Mouse (Mus musculus) cerebellum, adult 11-12 months (tissue): ENCODE measurements around the gene Atg16l2.

Experiments
- DNase-seq: peaks from one replicate; pipeline ENCODE4 v3.0.0; 2022

Atg16l2 gene

GRCm38 (mm10) chr7:101301881-101302456 lies at the start of gene Atg16l2:
Atg16l2 (minus strand) TSS chr7:101302251.
- peak; percentile 98 for DNase-seq

- DNase-seq, result peak; percentile 60
These were observed 47.8 kb upstream of the Atg16l2 start for GRCm38 (mm10) chr7:101349861-101350260.

GRCm38 (mm10) chr7:101348312-101348711 lies 46.3 kb upstream of the Atg16l2 start:
- no peak for DNase-seq

- no peak for DNase-seq
These were observed 45.8 kb upstream of the Atg16l2 start, which contains the start of gene Arap1 for GRCm38 (mm10) chr7:101347767-101348270. Arap1 (plus strand) TSS chr7:101348067.

- no peak for DNase-seq
These were observed 44.9 kb upstream of the Atg16l2 start for GRCm38 (mm10) chr7:101346991-101347390.

GRCm38 (mm10) chr7:101344892-101345291 lies 42.8 kb upstream of the Atg16l2 start:
- DNase-seq, result peak; percentile 2

- DNase-seq, result no peak
These were observed 41.1 kb upstream of the Atg16l2 start for GRCm38 (mm10) chr7:101343135-101343534.

GRCm38 (mm10) chr7:101341405-101341804 lies 39.4 kb upstream of the Atg16l2 start:
- no peak for DNase-seq

GRCm38 (mm10) chr7:101337401-101337800 lies 35.4 kb upstream of the Atg16l2 start:
- DNase-seq, result peak; percentile 78

- DNase-seq, result no peak
These were observed 34.6 kb upstream of the Atg16l2 start for GRCm38 (mm10) chr7:101336686-101337085.

GRCm38 (mm10) chr7:101335228-101335627 lies 33.2 kb upstream of the Atg16l2 start:
- peak; percentile 66 for DNase-seq

GRCm38 (mm10) chr7:101332045-101332831 lies 30.2 kb upstream of the Atg16l2 start:
- DNase-seq, result no peak

GRCm38 (mm10) chr7:101330841-101331173 lies 28.8 kb upstream of the Atg16l2 start:
- DNase-seq, result peak; percentile 84

- no peak for DNase-seq
These were observed 28.2 kb upstream of the Atg16l2 start for GRCm38 (mm10) chr7:101330074-101330840.

GRCm38 (mm10) chr7:101329606-101330005 lies 27.6 kb upstream of the Atg16l2 start:
- DNase-seq, result no peak

GRCm38 (mm10) chr7:101328621-101329158 lies 26.6 kb upstream of the Atg16l2 start:
- peak; percentile 71 for DNase-seq

- DNase-seq, result no peak
These were observed 25.7 kb upstream of the Atg16l2 start for GRCm38 (mm10) chr7:101327786-101328185.

- DNase-seq, result no peak
These were observed 25.2 kb upstream of the Atg16l2 start for GRCm38 (mm10) chr7:101327263-101327662.

- no peak for DNase-seq
These were observed 24.0 kb upstream of the Atg16l2 start for GRCm38 (mm10) chr7:101326006-101326405.

- DNase-seq, result no peak
These were observed 22.3 kb upstream of the Atg16l2 start for GRCm38 (mm10) chr7:101324142-101324962.

GRCm38 (mm10) chr7:101323141-101323594 lies 21.1 kb upstream of the Atg16l2 start:
- DNase-seq, result peak; percentile 64

- DNase-seq, result peak; percentile 65
These were observed 19.3 kb upstream of the Atg16l2 start for GRCm38 (mm10) chr7:101321218-101321827.
